Mouse (Mus musculus) brain, adult 2 months (tissue): ENCODE data around the gene Mthfd2l.

ENCODE experiments used
- DNase-seq: peaks from one replicate; pipeline ENCODE4 v3.0.0; 2011; ENCODE audit warnings: low read depth, low spot score

Gene Mthfd2l

GRCm38 (mm10) chr5:91048397-91048796, 117.5 kb downstream of the Mthfd2l start:
- DNase-seq: no peak
